Mouse (Mus musculus): Measurements from ENCODE around the gene Nipal1.

DNA sequence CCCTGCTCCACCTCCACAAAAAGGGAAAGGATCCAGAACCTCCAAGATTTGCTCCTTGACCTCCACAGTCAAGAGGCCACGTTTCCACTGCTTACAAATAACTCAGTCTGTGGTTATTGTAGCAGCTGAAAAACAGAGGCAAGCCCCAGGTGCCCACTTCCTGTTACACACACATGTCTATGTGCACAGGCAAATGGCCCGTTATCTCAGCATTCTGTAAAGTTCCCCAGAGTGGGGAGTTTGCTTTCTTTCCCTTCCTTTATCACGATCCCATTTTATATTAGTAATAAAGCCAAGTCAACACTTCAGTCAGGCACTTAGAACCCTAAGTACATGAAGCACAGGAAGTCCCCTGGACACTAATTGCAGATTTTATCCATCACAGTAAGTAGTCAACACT lies 11.5 kb upstream of the Nipal1 start:
- TF ChIP-seq CTCF (IDR thresholded peaks at IDR 0.05; ENCODE audit: low read depth, low read length) = no peak
- TF ChIP-seq GATA1 (IDR thresholded peaks at IDR 0.05; ENCODE audit: borderline replicate concordance, low read length) = no peak
- TF ChIP-seq POLR2AphosphoS5 (IDR thresholded peaks at IDR 0.05; ENCODE audit: insufficient replicate concordance, low read depth, low read length) = no peak

All from G1E (cell line).